Mouse (Mus musculus) cerebellum, adult 2 months (tissue): ENCODE measurements at regions not wholly inside any gene's neighbourhood (a gene's known extent, or its start where the extent isn't known, plus 50 kb on each side); places are given as distances from the start of the nearest gene placed in this dataset.

Experiments used
- CTCF ChIP-seq: fragments of 200-500 bp; IDR thresholded peaks from 2 replicates; pipeline ENCODE4 v1.5.1; 2011; ENCODE audit warnings: low read depth, mild to moderate bottlenecking, control low read depth, low read length, moderate library complexity, borderline replicate concordance; ENCODE audit not compliant: insufficient read depth
- POLR2A ChIP-seq: fragments of 200-500 bp; IDR thresholded peaks from 2 replicates; pipeline ENCODE4 v1.6.1; 2011; ENCODE audit warnings: low read length, control low read depth, borderline replicate concordance; ENCODE audit not compliant: insufficient read depth

GRCm38 (mm10) chr8:113317169-113317568 is 318.2 kb upstream of the Mon1b start:
- TF ChIP-seq CTCF (no peak), POLR2A (no peak)
